In genomic region chr2:32381141-32381774, GRCm38 (mm10) we compare ENCODE assay signal across 8 mouse cellular contexts. TPM values are rescaled to one million over a fixed set of nuclear protein-coding genes. Genes with fewer than 3 reads are reported as not detected.
DNase-seq lines count a peak whose midpoint lies in the region; ATAC-seq lines count a peak whose summit lies in the region.

No protein-coding gene starts in this region.

- peak overlapping the region; percentile 99 for H3K4me2 ChIP-seq in hindbrain, embryonic 14.5 days (replicated peaks)

- H3K27me3 ChIP-seq in heart, embryonic 10.5 days (ENCODE audit: insufficient read depth, poor library complexity, severe bottlenecking) = peaks cover 48% of the 10 kb centered on the region
- H3K27me3 ChIP-seq in hindbrain, embryonic 14.5 days (ENCODE audit: control insufficient read depth, insufficient read depth, low read length) = no peaks in the 10 kb centered on the region

- ATAC-seq in common myeloid progenitor, adult 5-6 weeks (replicated peaks; ENCODE audit: low read depth, poor library complexity, severe bottlenecking) = 0 out of 2 replicates have a peak, but pooled peaks have one; percentile 10
- peak; percentile 38 for ATAC-seq in hindbrain, embryonic 14.5 days (ENCODE audit: low FRiP score)

- under 1% methylated on average over 27 of the region's 27 CpGs for WGBS in heart, embryonic 10.5 days
- under 1% methylated on average over 26 of the region's 27 CpGs for WGBS in hindbrain, embryonic 14.5 days

- H3K27ac ChIP-seq in heart, embryonic 10.5 days = peak overlapping the region; percentile 79
- H3K27ac ChIP-seq in hindbrain, embryonic 14.5 days = 0 out of 2 replicates have a peak overlapping the region, but pooled peaks have one; percentile 39

- H3K9ac ChIP-seq in hindbrain, embryonic 14.5 days = peak overlapping the region; percentile 66

- peak overlapping the region; percentile 84 for H3K4me3 ChIP-seq in heart, embryonic 10.5 days
- peak overlapping the region; percentile 71 for H3K4me3 ChIP-seq in hindbrain, embryonic 14.5 days (replicated peaks; ENCODE audit: low read length)

- H3K9me3 ChIP-seq in heart, embryonic 10.5 days = no peaks in the 10 kb centered on the region
- H3K9me3 ChIP-seq in hindbrain, embryonic 14.5 days (ENCODE audit: control insufficient read depth, low read length) = no peaks in the 10 kb centered on the region

- peaks cover 34% of the 10 kb centered on the region for H3K36me3 ChIP-seq in heart, embryonic 10.5 days
- H3K36me3 ChIP-seq in hindbrain, embryonic 14.5 days (replicated peaks; ENCODE audit: control insufficient read depth, insufficient read depth) = peaks cover 33% of the 10 kb centered on the region

- H3K4me1 ChIP-seq in heart, embryonic 10.5 days = peaks cover 24% of the 10 kb centered on the region
- H3K4me1 ChIP-seq in hindbrain, embryonic 14.5 days (replicated peaks; ENCODE audit: control insufficient read depth, insufficient read depth, low read length) = peaks cover 7% of the 10 kb centered on the region

- no peak for DNase-seq in heart, embryonic 10.5 days (ENCODE audit: low spot score)
- DNase-seq in heart, adult 18-20 months = no peak
- DNase-seq in 3T3-L1 (ENCODE audit: low read depth, low spot score) = peak; percentile 19
- no peak for DNase-seq in hindbrain, embryonic 14.5 days (ENCODE audit: low spot score)
- peak; percentile 21 for DNase-seq in lung, postnatal 36 days
- peak; percentile 67 to 68 for DNase-seq in thymus, postnatal 10 days (ENCODE audit: low spot score in 2 of 2)
- DNase-seq in cerebellum, adult 9-11 months = no peak

RNA-seq across cellular contexts. Expression of gene 1110008P14Rik, which starts 0.5 kb away (rescaled TPM):
- polyA plus RNA-seq in heart, embryonic 10.5 days (2016; fragmentation: Nextera tagmentation; extraction: Ambion mirVana) = 41.2 and 50.5 TPM in 2 replicates
- 10 to 100 TPM; 43.2 to 50.5 TPM for total RNA-seq in heart, adult 18-20 months (2021)
- 2.1 and 6.5 TPM in 2 replicates for total RNA-seq in common myeloid progenitor, adult 5-6 weeks (2017)
- 170 and 175 TPM in 2 replicates for polyA plus RNA-seq in hindbrain, embryonic 14.5 days (2014; fragmentation: Nextera tagmentation; extraction: Ambion mirVana)

RNA-seq across cellular contexts. Expression of gene Lcn2, which starts 6.8 kb away (rescaled TPM):
- polyA plus RNA-seq in heart, embryonic 10.5 days (2016; fragmentation: Nextera tagmentation; extraction: Ambion mirVana) = not detected in 2 replicates
- total RNA-seq in heart, adult 18-20 months (2021) = 1 to 10 TPM; 4.8 to 5.6 TPM
- 17.2 and 22.0 TPM in 2 replicates for total RNA-seq in common myeloid progenitor, adult 5-6 weeks (2017)
- 0.78 and 1.3 TPM in 2 replicates for polyA plus RNA-seq in hindbrain, embryonic 14.5 days (2014; fragmentation: Nextera tagmentation; extraction: Ambion mirVana)

RNA-seq across cellular contexts. Expression of gene Ptges2, which starts 14.4 kb away (rescaled TPM):
- polyA plus RNA-seq in heart, embryonic 10.5 days (2016; fragmentation: Nextera tagmentation; extraction: Ambion mirVana) = 34.4 and 46.6 TPM in 2 replicates
- 10 to 100 TPM; 60.2 to 68.5 TPM for total RNA-seq in heart, adult 18-20 months (2021)
- total RNA-seq in common myeloid progenitor, adult 5-6 weeks (2017) = 7.1 and 8.6 TPM in 2 replicates
- polyA plus RNA-seq in hindbrain, embryonic 14.5 days (2014; fragmentation: Nextera tagmentation; extraction: Ambion mirVana) = 58.1 and 58.9 TPM in 2 replicates

RNA-seq across cellular contexts. Expression of gene Dnm1, which starts 28.1 kb away (rescaled TPM):
- 4.3 and 9.4 TPM in 2 replicates for polyA plus RNA-seq in heart, embryonic 10.5 days (2016; fragmentation: Nextera tagmentation; extraction: Ambion mirVana)
- 1 to 10 TPM; 3.6 to 4.4 TPM for total RNA-seq in heart, adult 18-20 months (2021)
- total RNA-seq in common myeloid progenitor, adult 5-6 weeks (2017) = not detected in 2 replicates
- 123 and 132 TPM in 2 replicates for polyA plus RNA-seq in hindbrain, embryonic 14.5 days (2014; fragmentation: Nextera tagmentation; extraction: Ambion mirVana)

RNA-seq across cellular contexts. Expression of gene Ciz1, which starts 29.1 kb away (rescaled TPM):
- 41.0 and 48.0 TPM in 2 replicates for polyA plus RNA-seq in heart, embryonic 10.5 days (2016; fragmentation: Nextera tagmentation; extraction: Ambion mirVana)
- total RNA-seq in heart, adult 18-20 months (2021) = 10 to 100 TPM; 19.1 to 27.2 TPM
- total RNA-seq in common myeloid progenitor, adult 5-6 weeks (2017) = 64.1 and 76.5 TPM in 2 replicates
- 47.5 and 49.1 TPM in 2 replicates for polyA plus RNA-seq in hindbrain, embryonic 14.5 days (2014; fragmentation: Nextera tagmentation; extraction: Ambion mirVana)

Comparison
In these comparisons a context has a peak if more than half of its experiments do, and no peak if none do; other contexts are left out.
1. DNase-seq: peak in 3T3-L1 (single experiment), lung, postnatal 36 days (single experiment) and thymus, postnatal 10 days (2 of 2); none in heart, embryonic 10.5 days (single experiment), heart, adult 18-20 months (0 of 2), hindbrain, embryonic 14.5 days (single experiment) and cerebellum, adult 9-11 months (single experiment).